Mouse (Mus musculus): ENCODE results near the gene Tgm1. TPM values are rescaled to one million over a fixed set of nuclear protein-coding genes. Genes with fewer than 3 reads are reported as not detected.
A peak's percentile ranks its signal among the peaks of the same experiment; 100 is the strongest.
"Not testable (repeated sequence)": the region's sequence is repeated elsewhere in the genome, so short reads cannot be mapped to it uniquely, and the experiment has no call there.

Gene Tgm1
- 2.1 TPM in 2 replicates for polyA plus RNA-seq (2014; fragmentation: Nextera tagmentation; extraction: Ambion mirVana)

DNA sequence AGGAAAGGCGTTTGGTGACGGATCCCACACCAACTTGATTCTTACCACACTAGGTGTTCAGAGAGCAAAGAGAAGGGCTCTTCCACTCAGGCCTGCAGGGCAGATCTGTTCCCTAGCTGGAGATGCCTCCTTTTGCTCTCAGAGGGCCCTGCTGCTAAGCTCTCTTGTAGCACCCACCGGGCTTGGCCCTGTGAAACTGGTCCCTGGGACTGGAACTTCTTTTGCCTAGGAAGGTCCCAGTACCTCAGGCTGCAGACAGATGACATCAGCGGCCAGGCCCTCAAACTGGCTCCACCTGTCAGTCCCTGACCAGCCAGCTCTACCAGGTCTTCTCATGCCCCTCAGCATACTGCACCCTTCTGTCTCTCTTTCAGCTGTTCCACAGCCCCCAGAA lies at the start of gene Tgm1:
Tgm1 (minus strand) TSS at position 198 of the 394 bp plus-strand sequence.
- Histone ChIP-seq H3K4me3 (ENCODE audit: low read depth, low read length) (no peak within 1 kb of the TSS), H3K4me2 (ENCODE audit: low read depth, severe bottlenecking) (peak within 1 kb of the TSS; percentile 18; the same call in 1 of the 2 replicates), H3K27ac (replicated peaks; ENCODE audit: low read depth, low read length) (no peak within 1 kb of the TSS), H3K9ac (ENCODE audit: low read length) (no peak within 1 kb of the TSS), H3K27me3 (ENCODE audit: control insufficient read depth, insufficient read depth, low read length) (peaks cover 7% of the 10 kb centered on the region), H3K4me1 (ENCODE audit: control insufficient read depth, insufficient read depth, low read length) (no peaks in the 10 kb centered on the region), H3K36me3 (ENCODE audit: control insufficient read depth, insufficient read depth, low read length) (no peaks in the 10 kb centered on the region), H3K9me3 (ENCODE audit: control insufficient read depth, low read length) (no peaks in the 10 kb centered on the region)
- no peak for DNase-seq (ENCODE audit: low spot score)
- ATAC-seq (ENCODE audit: insufficient number of reproducible peaks, low FRiP score, low TSS enrichment, low read depth): no peak
- WGBS: 12% methylated on average over 4 of the region's 4 CpGs

DNA sequence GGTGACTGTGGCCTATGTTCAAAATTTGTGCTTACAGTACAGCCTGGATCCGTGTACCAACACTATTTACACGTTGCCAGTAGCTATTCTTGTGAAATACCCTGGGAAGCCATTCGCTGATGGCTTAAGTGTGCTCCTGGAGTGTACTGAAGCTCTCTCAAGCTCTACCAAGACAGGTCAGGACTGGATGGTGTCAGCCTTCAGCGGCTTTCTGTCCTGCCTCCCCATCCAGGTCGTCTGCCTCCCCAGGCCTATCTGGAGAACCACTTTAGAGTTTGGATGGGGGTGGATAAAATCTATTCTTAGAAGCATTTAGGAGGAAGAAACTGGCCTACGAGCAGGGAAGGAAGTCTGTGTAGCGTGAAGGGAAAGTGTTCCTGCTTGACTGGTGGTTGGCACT lies 49.4 kb upstream of the Tgm1 start:
- Histone ChIP-seq H3K4me2 (ENCODE audit: low read depth, severe bottlenecking) (no peak overlapping the region), H3K4me1 (ENCODE audit: control insufficient read depth, insufficient read depth, low read length) (peaks cover 7% of the 10 kb centered on the region; the same call in 1 of the 2 replicates), H3K9me3 (ENCODE audit: control insufficient read depth, low read length) (no peaks in the 10 kb centered on the region), H3K27ac (replicated peaks; ENCODE audit: low read depth, low read length) (no peak overlapping the region), H3K27me3 (ENCODE audit: control insufficient read depth, insufficient read depth, low read length) (peaks cover 24% of the 10 kb centered on the region), H3K36me3 (ENCODE audit: control insufficient read depth, insufficient read depth, low read length) (no peaks in the 10 kb centered on the region), H3K4me3 (ENCODE audit: low read depth, low read length) (no peak overlapping the region), H3K9ac (ENCODE audit: low read length) (no peak overlapping the region; the same call in 1 of the 2 replicates)
- WGBS: 71% methylated on average over 7 of the region's 7 CpGs
- ATAC-seq (ENCODE audit: insufficient number of reproducible peaks, low FRiP score, low TSS enrichment, low read depth) (no peak), DNase-seq (ENCODE audit: low spot score) (no peak)

DNA sequence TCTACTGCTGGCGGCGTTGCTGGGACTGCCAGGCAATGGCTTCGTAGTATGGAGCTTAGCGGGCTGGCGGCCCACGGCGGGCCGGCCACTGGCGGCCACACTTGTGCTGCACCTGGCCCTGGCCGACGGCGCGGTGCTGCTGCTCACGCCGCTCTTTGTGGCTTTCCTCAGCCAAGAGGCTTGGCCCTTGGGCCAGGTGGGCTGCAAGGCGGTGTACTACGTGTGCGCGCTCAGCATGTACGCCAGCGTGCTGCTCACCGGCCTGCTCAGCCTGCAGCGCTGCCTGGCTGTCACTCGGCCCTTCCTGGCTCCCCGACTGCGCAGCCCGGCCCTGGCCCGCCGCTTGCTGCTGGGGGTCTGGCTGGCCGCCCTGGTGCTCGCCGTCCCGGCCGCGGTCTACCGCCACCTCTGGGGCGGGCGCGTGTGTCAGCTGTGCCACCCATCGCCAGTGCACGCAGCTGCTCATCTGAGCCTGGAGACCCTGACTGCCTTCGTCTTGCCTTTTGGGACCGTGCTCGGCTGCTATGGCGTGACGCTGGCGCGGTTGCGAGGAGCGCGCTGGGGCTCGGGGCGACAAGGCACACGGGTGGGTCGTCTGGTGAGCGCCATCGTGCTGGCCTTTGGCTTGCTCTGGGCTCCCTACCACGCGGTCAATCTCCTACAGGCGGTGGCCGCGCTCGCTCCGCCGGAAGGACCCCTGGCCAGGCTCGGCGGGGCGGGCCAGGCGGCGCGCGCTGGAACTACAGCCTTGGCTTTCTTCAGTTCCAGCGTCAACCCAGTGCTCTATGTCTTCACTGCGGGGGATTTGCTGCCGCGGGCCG lies 48.5 kb upstream of the Tgm1 start:
- H3K9me3 ChIP-seq (ENCODE audit: control insufficient read depth, low read length): no peaks in the 10 kb centered on the region
- H3K9ac ChIP-seq (ENCODE audit: low read length): peak overlapping the region; percentile 70
- under 1% methylated on average over 77 of the region's 77 CpGs for WGBS
- H3K27ac ChIP-seq (replicated peaks; ENCODE audit: low read depth, low read length): no peak overlapping the region
- peaks cover 7% of the 10 kb centered on the region; the same call in 1 of the 2 replicates for H3K4me1 ChIP-seq (ENCODE audit: control insufficient read depth, insufficient read depth, low read length)
- H3K4me2 ChIP-seq (ENCODE audit: low read depth, severe bottlenecking): peak overlapping the region; percentile 93
- ATAC-seq (ENCODE audit: insufficient number of reproducible peaks, low FRiP score, low TSS enrichment, low read depth): peak; percentile 68
- peak overlapping the region; percentile 51 for H3K4me3 ChIP-seq (ENCODE audit: low read depth, low read length)
- H3K27me3 ChIP-seq (ENCODE audit: control insufficient read depth, insufficient read depth, low read length): peaks cover 17% of the 10 kb centered on the region
- H3K36me3 ChIP-seq (ENCODE audit: control insufficient read depth, insufficient read depth, low read length): no peaks in the 10 kb centered on the region
- DNase-seq (ENCODE audit: low spot score): peak; percentile 77

DNA sequence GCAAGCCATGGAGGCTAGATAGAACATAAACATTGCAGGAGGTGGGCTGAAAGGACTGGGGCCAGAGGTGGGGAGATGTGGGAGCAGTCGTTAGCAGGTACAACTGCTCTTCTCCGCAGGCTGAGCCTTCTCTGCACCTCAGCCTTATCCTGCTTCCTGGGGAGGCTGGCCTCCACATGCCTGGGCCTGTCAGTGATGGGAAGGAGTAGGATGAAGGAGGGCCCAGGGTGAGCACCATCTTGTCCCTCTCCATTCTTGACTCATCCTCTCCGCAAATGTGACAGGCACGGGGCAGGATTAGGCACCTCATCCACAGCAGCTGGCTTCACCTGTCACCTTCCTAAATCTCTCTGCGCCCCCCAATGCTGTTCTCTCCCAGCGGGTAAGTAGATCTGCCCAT lies 47.4 kb upstream of the Tgm1 start, which contains the start of gene Ltb4r2:
Ltb4r2 (plus strand) TSS at position 266 of the 400 bp plus-strand sequence.
- no peak within 1 kb of the TSS for H3K27ac ChIP-seq (replicated peaks; ENCODE audit: low read depth, low read length)
- peaks cover 7% of the 10 kb centered on the region; the same call in 1 of the 2 replicates for H3K4me1 ChIP-seq (ENCODE audit: control insufficient read depth, insufficient read depth, low read length)
- H3K4me2 ChIP-seq (ENCODE audit: low read depth, severe bottlenecking): peak within 1 kb of the TSS; percentile 93
- ATAC-seq (ENCODE audit: insufficient number of reproducible peaks, low FRiP score, low TSS enrichment, low read depth) (no peak), DNase-seq (ENCODE audit: low spot score) (no peak)
- H3K27me3 ChIP-seq (ENCODE audit: control insufficient read depth, insufficient read depth, low read length): peaks cover 11% of the 10 kb centered on the region
- peak within 1 kb of the TSS; percentile 51 for H3K4me3 ChIP-seq (ENCODE audit: low read depth, low read length)
- peak within 1 kb of the TSS; percentile 70 for H3K9ac ChIP-seq (ENCODE audit: low read length)
- no peaks in the 10 kb centered on the region for H3K9me3 ChIP-seq (ENCODE audit: control insufficient read depth, low read length)
- H3K36me3 ChIP-seq (ENCODE audit: control insufficient read depth, insufficient read depth, low read length): no peaks in the 10 kb centered on the region
- 70% methylated on average over 6 of the region's 6 CpGs for WGBS

DNA sequence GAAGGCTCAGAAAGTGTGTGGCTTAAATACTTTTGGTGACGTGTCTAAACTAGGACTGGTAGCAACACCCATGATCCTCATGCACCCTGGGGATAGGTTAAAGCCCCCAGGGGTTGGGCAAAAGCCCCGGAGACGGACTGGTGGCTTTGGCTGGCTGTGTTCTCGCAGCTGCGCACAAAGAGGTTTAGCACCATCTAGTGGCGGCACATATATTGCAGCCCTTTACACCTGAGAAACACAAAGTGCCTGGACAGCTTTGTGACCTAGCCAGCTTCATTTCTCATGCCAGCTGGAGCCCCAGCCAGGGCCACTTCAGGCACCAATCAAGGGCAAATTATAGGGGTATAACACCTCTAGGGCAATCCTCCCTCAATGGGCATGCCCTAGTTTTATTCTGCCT lies 46.4 kb upstream of the Tgm1 start:
- WGBS: under 1% methylated on average over 6 of the region's 6 CpGs
- H3K27ac ChIP-seq (replicated peaks; ENCODE audit: low read depth, low read length); H3K36me3 ChIP-seq (ENCODE audit: control insufficient read depth, insufficient read depth, low read length); H3K4me3 ChIP-seq (ENCODE audit: low read depth, low read length); H3K9ac ChIP-seq (ENCODE audit: low read length); H3K4me1 ChIP-seq (ENCODE audit: control insufficient read depth, insufficient read depth, low read length); H3K9me3 ChIP-seq (ENCODE audit: control insufficient read depth, low read length): not testable (repeated sequence)
- ATAC-seq (ENCODE audit: insufficient number of reproducible peaks, low FRiP score, low TSS enrichment, low read depth) (0 out of 2 replicates have a peak, but pooled peaks have one; percentile 24), DNase-seq (ENCODE audit: low spot score) (peak; percentile 94)
- Histone ChIP-seq H3K4me2 (ENCODE audit: low read depth, severe bottlenecking) (peak overlapping the region; percentile 35), H3K27me3 (ENCODE audit: control insufficient read depth, insufficient read depth, low read length) (peaks cover 11% of the 10 kb centered on the region)

DNA sequence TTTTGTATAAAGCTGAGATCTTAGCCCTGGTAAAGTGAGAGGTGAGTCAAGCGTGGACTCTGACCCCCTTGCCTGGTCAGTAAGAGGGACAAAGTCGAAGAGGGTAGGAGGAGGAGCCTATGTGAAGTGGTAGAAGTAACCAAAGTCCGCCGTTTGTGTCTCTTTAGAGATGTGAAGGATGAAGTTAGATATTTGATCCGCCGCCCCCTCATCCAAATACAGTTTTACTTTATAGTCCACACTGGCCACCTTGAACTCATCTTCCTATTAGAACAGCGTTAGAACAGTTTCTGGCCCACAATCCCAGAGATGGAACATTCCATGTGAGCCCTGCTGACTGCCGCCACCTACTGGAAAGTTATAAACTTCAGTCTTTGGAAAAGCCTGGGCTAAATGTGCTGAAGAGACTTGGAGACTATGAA lies 44.6 kb upstream of the Tgm1 start, which contains the start of gene Cideb:
Cideb (minus strand) TSS at position 96 of the 422 bp plus-strand sequence.
- no peak within 1 kb of the TSS for H3K27ac ChIP-seq (replicated peaks; ENCODE audit: low read depth, low read length)
- peaks cover 11% of the 10 kb centered on the region; the same call in 1 of the 2 replicates for H3K36me3 ChIP-seq (ENCODE audit: control insufficient read depth, insufficient read depth, low read length)
- no peak within 1 kb of the TSS for H3K4me3 ChIP-seq (ENCODE audit: low read depth, low read length)
- H3K27me3 ChIP-seq (ENCODE audit: control insufficient read depth, insufficient read depth, low read length): peaks cover 11% of the 10 kb centered on the region
- H3K4me1 ChIP-seq (ENCODE audit: control insufficient read depth, insufficient read depth, low read length): peaks cover 7% of the 10 kb centered on the region; the same call in 1 of the 2 replicates
- no peak within 1 kb of the TSS for H3K4me2 ChIP-seq (ENCODE audit: low read depth, severe bottlenecking)
- H3K9ac ChIP-seq (ENCODE audit: low read length): no peak within 1 kb of the TSS
- 25% methylated on average over 8 of the region's 8 CpGs for WGBS
- no peak for ATAC-seq (ENCODE audit: insufficient number of reproducible peaks, low FRiP score, low TSS enrichment, low read depth)
- peak; percentile 66 for DNase-seq (ENCODE audit: low spot score)
- H3K9me3 ChIP-seq (ENCODE audit: control insufficient read depth, low read length): no peaks in the 10 kb centered on the region

DNA sequence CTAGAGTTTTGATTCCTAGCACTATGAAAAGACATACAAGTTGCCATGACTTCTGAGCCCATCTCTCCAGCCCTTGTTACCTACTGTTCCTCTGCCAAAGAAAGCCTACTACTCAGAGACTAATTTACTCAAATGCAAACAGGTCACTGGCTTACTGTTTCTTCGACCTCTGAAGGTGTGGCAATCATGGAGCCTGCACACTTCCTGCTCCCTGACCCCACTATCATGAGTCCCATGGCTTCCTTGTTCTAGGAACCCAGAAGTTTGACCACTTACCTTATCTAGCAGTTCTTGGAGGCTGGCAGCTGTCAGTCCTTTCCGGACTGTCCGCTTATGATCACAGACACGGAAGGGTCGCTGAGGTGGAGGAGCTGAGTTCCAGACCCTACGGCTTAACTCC lies 43.8 kb upstream of the Tgm1 start:
- WGBS: 89% methylated on average over 6 of the region's 6 CpGs
- no peak overlapping the region for H3K4me2 ChIP-seq (ENCODE audit: low read depth, severe bottlenecking)
- H3K27me3 ChIP-seq (ENCODE audit: control insufficient read depth, insufficient read depth, low read length): peaks cover 11% of the 10 kb centered on the region
- peaks cover 11% of the 10 kb centered on the region; the same call in 1 of the 2 replicates for H3K36me3 ChIP-seq (ENCODE audit: control insufficient read depth, insufficient read depth, low read length)
- H3K9me3 ChIP-seq (ENCODE audit: control insufficient read depth, low read length): no peaks in the 10 kb centered on the region
- H3K27ac ChIP-seq (replicated peaks; ENCODE audit: low read depth, low read length): no peak overlapping the region
- H3K4me1 ChIP-seq (ENCODE audit: control insufficient read depth, insufficient read depth, low read length): peaks cover 4% of the 10 kb centered on the region; the same call in 1 of the 2 replicates
- no peak for DNase-seq (ENCODE audit: low spot score)
- no peak overlapping the region for H3K4me3 ChIP-seq (ENCODE audit: low read depth, low read length)
- ATAC-seq (ENCODE audit: insufficient number of reproducible peaks, low FRiP score, low TSS enrichment, low read depth): no peak
- H3K9ac ChIP-seq (ENCODE audit: low read length): no peak overlapping the region

DNA sequence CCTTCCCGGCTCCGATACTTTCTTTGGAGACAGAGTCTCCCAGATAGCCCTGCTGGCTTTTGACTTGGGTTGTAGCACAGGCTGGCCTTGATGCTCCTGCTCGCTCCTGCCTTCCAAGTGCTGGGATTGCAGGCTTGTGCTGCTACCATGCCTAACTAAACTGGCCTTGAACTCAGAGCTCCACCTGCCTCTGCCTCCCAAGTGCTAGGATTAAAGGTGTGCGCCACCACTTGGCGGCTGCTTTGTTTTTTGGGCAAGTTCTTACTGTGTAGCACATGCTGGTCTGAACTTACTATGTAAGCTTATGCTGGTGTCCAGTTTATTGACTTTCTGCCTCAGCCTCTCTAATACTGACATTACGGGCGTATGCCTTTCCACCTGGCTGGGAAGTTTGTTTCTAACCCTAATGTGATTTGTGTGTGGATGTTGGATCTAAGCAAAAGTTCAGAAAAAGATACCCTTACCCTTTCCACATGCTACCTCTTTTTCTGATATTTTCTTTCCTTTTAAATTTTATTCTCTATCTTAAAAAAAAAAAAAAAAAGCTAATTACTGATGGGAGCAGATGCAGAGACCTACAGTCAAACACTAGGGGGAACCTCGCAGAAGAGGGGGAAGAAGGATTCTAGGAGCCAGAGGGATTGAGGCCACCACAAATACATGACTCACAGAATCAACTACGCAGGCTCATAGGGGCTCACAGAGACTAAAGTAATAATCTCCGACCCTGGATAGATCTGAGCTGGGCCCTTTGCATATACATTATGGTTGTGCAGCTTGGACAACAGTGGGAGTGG lies 33.5 kb upstream of the Tgm1 start:
- Histone ChIP-seq H3K4me3 (ENCODE audit: low read depth, low read length) (no peak overlapping the region), H3K4me1 (ENCODE audit: control insufficient read depth, insufficient read depth, low read length) (peaks cover 10% of the 10 kb centered on the region), H3K27me3 (ENCODE audit: control insufficient read depth, insufficient read depth, low read length) (no peaks in the 10 kb centered on the region; the same call in 1 of the 2 replicates), H3K9ac (ENCODE audit: low read length) (no peak overlapping the region), H3K4me2 (ENCODE audit: low read depth, severe bottlenecking) (peak overlapping the region; percentile 73; the same call in 1 of the 2 replicates), H3K9me3 (ENCODE audit: control insufficient read depth, low read length) (no peaks in the 10 kb centered on the region), H3K27ac (replicated peaks; ENCODE audit: low read depth, low read length) (no peak overlapping the region), H3K36me3 (ENCODE audit: control insufficient read depth, insufficient read depth, low read length) (peaks cover 12% of the 10 kb centered on the region; the same call in 1 of the 2 replicates)
- no peak for DNase-seq (ENCODE audit: low spot score)
- 90% methylated on average over 10 of the region's 10 CpGs for WGBS
- ATAC-seq (ENCODE audit: insufficient number of reproducible peaks, low FRiP score, low TSS enrichment, low read depth): no peak
